Mouse (Mus musculus): ENCODE measurements around the gene Lpp.

The Lpp gene

GRCm38 (mm10) chr16:24531681-24532080 lies 138.4 kb downstream of the Lpp start:
- ATAC-seq (ENCODE audit: insufficient number of reproducible peaks, low FRiP score, low TSS enrichment), result no peak

- no peak for ATAC-seq (ENCODE audit: insufficient number of reproducible peaks, low FRiP score, low TSS enrichment)
These were observed 141.9 kb downstream of the Lpp start for GRCm38 (mm10) chr16:24535221-24535620.

DNA sequence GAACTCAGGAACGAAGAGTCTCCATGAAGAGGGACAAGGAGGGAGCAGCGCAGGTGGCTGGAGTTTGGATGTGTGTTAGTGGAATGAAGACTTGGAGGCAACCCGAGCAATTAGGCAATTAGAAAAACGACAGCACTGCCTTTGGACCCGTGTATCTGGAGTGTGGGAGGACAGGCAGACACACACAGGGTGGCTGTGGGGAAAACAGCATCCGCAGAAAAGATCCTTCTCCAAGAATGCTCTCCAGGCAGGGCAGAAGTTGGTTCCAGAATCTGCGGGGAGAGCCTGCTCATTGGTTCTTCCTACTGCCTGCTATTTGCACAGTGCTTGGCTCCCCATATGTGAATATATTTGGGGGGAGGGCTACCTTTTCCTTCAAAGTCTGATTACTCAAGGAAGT lies 143.0 kb downstream of the Lpp start:
- no peak for ATAC-seq (ENCODE audit: insufficient number of reproducible peaks, low FRiP score, low TSS enrichment)

GRCm38 (mm10) chr16:24539003-24539402 lies 145.7 kb downstream of the Lpp start:
- ATAC-seq (ENCODE audit: insufficient number of reproducible peaks, low FRiP score, low TSS enrichment), result no peak

- ATAC-seq (ENCODE audit: insufficient number of reproducible peaks, low FRiP score, low TSS enrichment), result no peak
These were observed 149.6 kb downstream of the Lpp start for GRCm38 (mm10) chr16:24542864-24543263.

DNA sequence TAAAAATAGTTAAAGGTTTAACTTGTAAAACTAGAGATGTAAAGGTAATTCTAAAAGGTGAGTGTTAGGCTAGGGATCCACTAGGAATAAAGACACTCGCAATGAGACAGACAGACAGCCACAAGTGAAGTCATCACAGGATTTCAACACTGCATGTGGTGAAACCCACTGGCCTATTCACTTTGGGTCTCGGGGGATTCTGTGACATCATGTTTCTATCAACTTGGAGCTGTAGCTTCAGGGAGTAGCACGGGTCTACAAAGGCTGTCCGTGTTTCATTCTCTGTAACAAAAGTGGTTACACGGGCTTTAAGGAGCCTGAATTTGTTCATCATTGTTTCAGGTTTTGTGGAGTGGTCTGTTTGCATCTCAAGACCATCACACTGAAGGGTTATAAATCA lies 152.1 kb downstream of the Lpp start:
- ATAC-seq (ENCODE audit: insufficient number of reproducible peaks, low FRiP score, low TSS enrichment), result no peak

- ATAC-seq (ENCODE audit: insufficient number of reproducible peaks, low FRiP score, low TSS enrichment), result no peak
These were observed 165.2 kb downstream of the Lpp start for GRCm38 (mm10) chr16:24558458-24558857.

DNA sequence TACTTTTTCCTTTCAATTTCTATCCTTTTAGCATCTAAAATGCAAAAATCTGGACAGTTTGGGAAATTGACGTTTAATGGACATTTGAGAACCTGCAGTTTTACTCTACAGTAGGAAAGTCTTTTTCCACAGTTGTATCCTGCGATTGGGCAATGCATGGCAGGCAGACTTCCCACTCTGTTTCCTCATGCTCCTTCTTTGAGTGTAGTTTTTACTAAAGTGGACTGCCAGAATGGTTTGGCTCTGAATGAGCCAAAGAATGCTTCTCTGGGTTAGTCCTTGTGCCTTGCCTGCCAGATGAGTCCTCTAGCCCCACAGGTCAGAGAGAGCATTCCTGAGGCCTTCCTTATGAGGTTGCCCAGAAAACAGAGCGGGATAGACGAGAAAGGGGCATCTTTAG lies 166.5 kb downstream of the Lpp start:
- ATAC-seq (ENCODE audit: insufficient number of reproducible peaks, low FRiP score, low TSS enrichment), result no peak

GRCm38 (mm10) chr16:24560998-24561397 lies 167.7 kb downstream of the Lpp start:
- no peak for ATAC-seq (ENCODE audit: insufficient number of reproducible peaks, low FRiP score, low TSS enrichment)

DNA sequence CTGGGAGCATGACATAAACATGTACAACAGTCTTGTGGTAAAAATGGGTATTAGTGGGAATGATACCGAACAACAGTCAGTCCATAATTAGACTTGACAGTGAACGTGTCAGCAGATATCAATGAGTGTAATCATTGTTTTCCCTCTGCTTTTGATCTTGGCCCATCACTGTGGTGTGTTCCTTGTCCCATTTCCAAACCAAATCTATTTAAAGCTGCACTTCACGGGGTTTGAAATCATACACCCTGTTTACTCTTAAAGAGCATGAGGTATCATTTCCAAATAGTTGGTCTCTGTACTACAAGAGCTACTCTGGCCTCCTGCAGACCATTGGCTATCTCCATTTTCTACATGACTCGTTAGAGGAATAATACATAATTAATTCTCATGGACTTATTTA lies 168.3 kb downstream of the Lpp start:
- no peak for ATAC-seq (ENCODE audit: insufficient number of reproducible peaks, low FRiP score, low TSS enrichment)

GRCm38 (mm10) chr16:24565311-24565710 lies 172.0 kb downstream of the Lpp start:
- ATAC-seq (ENCODE audit: insufficient number of reproducible peaks, low FRiP score, low TSS enrichment), result no peak

- ATAC-seq (ENCODE audit: insufficient number of reproducible peaks, low FRiP score, low TSS enrichment), result no peak
These were observed 173.0 kb downstream of the Lpp start for GRCm38 (mm10) chr16:24566277-24566676.

DNA sequence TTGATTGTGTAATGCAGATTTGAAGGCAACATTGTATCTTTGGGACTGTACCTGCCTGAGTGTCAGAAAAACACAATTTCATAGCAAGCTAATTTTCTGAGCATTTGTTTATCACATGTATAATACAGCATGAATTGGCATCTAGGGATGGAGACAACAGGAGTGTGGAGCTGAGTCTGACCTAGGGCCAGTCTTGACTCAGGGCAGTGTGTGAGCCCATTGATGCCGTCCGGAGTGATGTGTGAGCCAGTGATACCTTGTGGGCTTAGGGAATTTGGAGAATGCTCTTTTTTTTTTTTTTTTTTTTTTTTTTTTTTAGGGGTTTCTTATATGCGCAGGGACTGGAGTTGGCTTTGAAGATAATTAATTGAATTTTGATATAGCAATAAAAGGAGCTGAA lies 174.3 kb downstream of the Lpp start:
- no peak for ATAC-seq (ENCODE audit: insufficient number of reproducible peaks, low FRiP score, low TSS enrichment)

DNA sequence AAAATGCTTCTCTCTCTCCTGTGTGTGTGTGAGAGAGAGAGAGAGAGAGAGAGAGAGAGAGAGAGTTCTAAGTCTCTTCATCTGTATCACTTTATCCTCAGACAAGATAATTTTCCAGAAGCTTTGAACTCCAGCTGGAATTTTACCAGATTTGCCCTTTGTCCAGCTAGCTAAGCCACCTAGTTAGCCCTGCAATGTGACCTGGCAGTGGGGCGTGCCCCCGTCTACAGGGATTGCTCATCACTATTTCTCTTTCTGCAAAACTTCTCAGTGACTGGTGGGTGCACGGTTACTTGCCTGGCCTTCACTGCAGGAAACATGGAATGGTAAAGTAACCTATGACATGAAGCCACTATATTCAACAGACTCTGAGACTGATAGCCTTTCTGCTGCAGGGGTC lies 174.8 kb downstream of the Lpp start:
- ATAC-seq (ENCODE audit: insufficient number of reproducible peaks, low FRiP score, low TSS enrichment), result no peak

- no peak for ATAC-seq (ENCODE audit: insufficient number of reproducible peaks, low FRiP score, low TSS enrichment)
These were observed 176.4 kb downstream of the Lpp start for GRCm38 (mm10) chr16:24569681-24570080.

DNA sequence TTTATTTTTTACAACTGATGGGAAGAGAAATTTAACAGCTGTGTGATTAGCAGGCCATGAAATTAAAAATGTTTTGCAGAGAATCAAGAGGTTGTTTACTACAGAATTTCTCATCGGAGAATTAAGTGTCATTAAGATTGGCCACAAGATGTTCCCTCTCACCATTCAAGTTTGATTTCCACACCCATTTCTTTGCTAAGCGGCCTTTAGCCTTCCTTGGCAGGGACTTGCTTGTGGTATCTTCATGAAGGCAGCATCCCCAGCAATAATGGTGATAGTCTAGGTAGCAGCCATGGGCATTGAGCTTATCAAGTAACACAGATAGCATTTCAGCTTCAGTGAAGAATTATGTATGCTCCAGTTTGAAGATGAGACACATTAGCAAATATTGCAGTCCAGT lies 183.7 kb downstream of the Lpp start:
- ATAC-seq (ENCODE audit: insufficient number of reproducible peaks, low FRiP score, low TSS enrichment), result no peak

- no peak for ATAC-seq (ENCODE audit: insufficient number of reproducible peaks, low FRiP score, low TSS enrichment)
These were observed 184.5 kb downstream of the Lpp start for GRCm38 (mm10) chr16:24577798-24578197.

GRCm38 (mm10) chr16:24582847-24583246 lies 189.5 kb downstream of the Lpp start:
- no peak for ATAC-seq (ENCODE audit: insufficient number of reproducible peaks, low FRiP score, low TSS enrichment)

- ATAC-seq (ENCODE audit: insufficient number of reproducible peaks, low FRiP score, low TSS enrichment), result no peak
These were observed 200.2 kb downstream of the Lpp start for GRCm38 (mm10) chr16:24593535-24593934.

DNA sequence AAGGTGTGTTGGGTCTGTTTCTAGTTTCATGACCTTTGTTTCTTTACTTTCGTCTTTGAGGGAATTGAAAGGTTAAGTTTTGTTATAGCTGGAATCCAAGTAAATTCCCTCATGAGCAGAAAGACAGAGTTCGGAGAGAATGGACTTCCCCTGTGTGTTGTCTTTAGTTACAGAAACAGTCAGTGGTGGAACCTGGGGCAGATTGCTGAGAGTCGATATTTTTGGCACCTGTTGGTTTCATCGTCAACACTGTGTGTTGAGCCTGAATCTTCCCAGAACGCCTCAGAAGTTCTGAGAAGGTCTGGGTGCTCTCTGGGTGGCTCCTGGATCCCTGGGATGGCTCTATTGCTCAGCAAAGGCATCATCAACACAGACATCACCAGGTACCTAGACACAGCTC lies 201.2 kb downstream of the Lpp start:
- ATAC-seq (ENCODE audit: insufficient number of reproducible peaks, low FRiP score, low TSS enrichment), result no peak

DNA sequence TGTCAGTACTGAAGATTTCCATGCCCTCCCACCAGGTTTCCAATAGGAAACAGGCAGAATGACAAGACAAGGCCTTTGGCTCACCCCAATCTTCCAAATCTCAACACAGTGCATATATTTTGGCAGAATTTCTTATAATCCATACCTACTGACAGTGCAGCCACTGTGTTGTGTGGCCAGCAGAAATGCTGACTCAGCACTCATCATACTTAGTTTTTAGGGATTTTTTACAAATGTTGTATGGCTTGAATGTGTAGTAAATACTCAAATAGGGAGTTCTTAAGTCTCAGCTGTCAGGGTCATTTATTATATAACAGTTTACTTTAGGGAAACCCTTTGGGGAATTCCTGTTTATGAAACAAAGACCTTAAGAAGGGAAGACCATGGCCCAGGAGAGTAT lies 202.2 kb downstream of the Lpp start:
- no peak for ATAC-seq (ENCODE audit: insufficient number of reproducible peaks, low FRiP score, low TSS enrichment)

DNA sequence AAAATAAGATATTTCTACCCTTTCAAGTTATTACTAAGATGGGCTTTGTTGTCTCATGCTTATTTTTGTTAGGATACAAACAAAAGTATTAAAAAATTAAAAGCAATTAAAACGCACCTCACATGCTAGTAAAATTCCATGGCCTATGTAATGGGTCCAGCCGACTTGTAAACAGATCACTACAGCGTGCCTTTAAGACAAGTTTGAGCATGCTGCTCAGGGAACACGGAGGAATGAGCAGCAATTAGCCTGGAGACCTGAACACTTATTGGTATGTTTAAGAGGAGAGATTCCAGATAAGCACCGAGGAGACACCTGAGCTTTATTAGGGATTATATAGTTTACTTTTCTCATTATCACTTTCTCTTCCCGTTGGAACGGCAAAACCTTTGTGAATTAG lies 205.3 kb downstream of the Lpp start:
- no peak for ATAC-seq (ENCODE audit: insufficient number of reproducible peaks, low FRiP score, low TSS enrichment)

- no peak for ATAC-seq (ENCODE audit: insufficient number of reproducible peaks, low FRiP score, low TSS enrichment)
These were observed 206.5 kb downstream of the Lpp start for GRCm38 (mm10) chr16:24599766-24600165.
